Mouse (Mus musculus): ENCODE measurements around the gene Pllp.

The Pllp gene

DNA sequence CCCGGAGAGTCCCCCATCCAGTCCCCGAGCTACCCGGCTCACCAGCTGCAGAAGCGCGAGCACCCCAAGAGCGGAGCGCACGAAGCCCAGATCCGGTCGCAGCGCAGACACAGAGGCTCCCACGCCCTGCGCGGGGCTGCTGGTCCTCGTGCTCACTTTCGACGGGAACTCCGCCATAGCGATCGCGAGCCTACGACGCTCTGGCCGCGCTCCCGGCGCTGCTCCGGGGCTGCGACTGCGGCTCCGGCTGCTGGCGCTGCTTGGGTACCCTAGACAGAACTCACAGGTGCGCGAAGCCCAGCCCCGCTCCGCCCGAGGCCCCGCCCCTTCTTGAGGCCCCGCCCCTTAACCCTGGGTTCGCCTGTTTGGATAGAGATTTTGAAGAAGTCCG lies at the start of gene Pllp:
Gene Pllp, minus strand, starts transcription at position 285 of the 391 bp plus-strand sequence.
- in situ Hi-C loops (cut with MseI, MboI) = no loop called here

DNA sequence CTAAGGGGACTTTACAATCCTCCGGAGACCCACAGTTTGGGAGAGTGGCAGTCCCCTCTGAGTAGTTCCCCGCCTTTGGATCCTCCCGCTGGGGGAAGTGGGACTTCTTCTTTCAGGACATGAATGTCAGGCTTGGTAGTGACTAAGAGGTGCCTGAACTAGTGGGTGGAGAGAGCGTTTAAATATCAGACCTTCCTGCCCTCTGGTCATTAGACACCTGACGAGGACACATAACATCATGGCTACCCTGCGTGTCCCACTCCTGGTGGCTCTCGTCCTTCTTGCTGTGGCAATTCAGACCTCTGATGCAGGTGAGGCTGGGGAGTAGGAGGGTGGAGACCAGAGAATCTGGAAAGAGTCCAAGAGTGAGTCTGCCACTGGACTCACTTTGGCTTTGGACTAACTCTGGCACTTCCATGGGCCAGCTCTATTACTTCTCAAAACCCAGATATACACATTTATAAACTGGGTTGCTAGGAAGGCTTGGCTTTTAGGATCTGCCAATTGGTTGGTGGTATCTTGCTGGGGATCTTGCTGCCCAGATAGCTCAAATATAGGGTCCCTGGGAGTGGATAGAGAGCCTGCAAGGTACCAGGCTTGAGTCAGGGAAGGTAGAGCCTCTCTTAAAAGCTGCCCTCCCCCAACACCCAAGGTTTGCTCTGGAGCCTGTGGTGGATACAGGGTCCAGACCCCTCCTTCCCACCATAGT lies 49.6 kb upstream of the Pllp start, which contains the start of gene Ccl22:
Gene Ccl22, plus strand, starts transcription at position 115 of the 709 bp plus-strand sequence.
- in situ Hi-C loops (cut with MseI, MboI) = no loop called here

DNA sequence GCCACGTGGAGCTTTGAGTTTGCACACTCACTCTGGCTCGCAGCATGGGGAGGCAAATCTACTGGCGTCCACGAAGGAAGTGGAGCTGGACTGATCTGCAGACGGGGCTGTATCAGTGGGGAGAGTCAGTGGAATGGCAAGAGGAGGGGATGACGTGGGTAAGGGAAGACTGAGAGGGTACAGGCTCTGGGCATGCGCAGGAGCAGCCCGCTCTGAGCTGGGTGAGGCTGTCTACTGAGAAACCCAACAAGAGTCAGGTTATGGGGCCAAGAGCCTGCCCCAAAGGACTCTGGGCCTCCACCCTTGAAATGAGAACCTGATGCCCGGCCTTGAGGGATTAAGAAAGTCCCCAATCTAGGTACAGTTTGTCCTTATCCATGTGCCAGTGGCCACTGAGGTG lies 48.9 kb upstream of the Pllp start:
- in situ Hi-C loops (cut with MseI, MboI) = loop anchor here in 1 of 2 experiments (5.0 kb wide), 1 partner anchor 57 kb away; no protein-coding TSS in a partner anchor

DNA sequence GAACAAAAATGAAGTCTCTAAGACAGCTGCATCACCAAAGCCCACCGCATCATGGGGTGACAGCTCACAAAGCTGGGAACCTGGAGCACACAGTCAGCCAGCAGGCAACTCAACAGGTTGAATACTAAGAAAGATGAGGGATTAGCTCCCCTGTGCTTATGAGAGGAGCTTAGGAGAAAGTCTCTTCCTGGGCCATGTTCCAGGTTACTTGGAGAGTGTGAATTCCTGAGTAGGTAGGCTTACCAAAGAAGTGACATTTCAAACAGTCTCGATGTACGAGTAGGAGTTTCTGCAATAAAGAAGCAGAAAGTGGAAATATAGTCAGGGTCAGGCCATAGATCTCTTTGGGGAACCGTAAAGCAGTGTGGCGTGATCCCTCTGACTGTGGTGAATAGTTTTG lies 48.4 kb upstream of the Pllp start:
- in situ Hi-C loops (cut with MseI, MboI) = loop anchor here in 1 of 2 experiments (5.0 kb wide), 1 partner anchor 58 kb away; no protein-coding TSS in a partner anchor

DNA sequence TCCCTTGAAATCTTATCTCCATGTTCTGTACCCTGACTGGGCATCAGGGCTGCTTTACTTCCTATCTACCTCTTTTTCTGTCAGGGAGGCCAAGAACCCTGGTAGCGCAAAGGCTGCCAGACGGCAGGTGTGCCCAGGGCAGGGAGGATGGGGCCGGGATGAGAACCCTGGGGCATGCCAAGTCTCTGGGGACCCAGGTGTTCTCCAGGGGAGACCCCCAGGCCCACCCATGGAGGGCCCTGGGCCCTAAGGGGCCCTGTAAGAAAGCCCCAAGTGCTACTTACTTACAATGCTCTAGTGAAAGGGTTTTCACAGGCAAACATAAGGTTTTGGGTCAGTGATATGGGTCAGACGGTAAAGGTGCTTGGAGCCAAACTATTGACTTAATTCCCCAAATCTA lies 45.6 kb upstream of the Pllp start:
- in situ Hi-C loops (cut with MseI, MboI) = loop anchor here in 1 of 2 experiments (5.0 kb wide), 1 partner anchor 61 kb away; no protein-coding TSS in a partner anchor

DNA sequence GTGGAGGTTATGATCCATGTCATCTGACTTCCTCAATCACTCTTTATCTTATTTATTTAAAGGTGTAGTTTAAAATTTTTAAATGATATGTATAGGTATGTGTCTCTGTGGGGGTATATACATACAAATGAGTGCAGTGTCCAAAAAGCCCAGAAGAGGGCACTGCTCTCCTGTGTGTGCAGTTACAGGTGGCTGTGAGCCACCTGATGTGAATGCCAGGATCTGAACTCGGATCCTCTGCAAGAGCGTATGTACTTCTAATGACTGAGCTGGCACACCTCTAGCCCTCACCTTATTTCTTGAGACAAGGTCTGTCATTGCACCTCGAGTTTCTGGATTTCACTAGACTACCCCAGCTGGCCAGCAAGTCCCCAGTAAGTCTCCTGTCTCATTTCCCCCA lies 44.5 kb upstream of the Pllp start:
- in situ Hi-C loops (cut with MseI, MboI) = loop anchor here in 1 of 2 experiments (5.0 kb wide), 1 partner anchor 62 kb away; no protein-coding TSS in a partner anchor

DNA sequence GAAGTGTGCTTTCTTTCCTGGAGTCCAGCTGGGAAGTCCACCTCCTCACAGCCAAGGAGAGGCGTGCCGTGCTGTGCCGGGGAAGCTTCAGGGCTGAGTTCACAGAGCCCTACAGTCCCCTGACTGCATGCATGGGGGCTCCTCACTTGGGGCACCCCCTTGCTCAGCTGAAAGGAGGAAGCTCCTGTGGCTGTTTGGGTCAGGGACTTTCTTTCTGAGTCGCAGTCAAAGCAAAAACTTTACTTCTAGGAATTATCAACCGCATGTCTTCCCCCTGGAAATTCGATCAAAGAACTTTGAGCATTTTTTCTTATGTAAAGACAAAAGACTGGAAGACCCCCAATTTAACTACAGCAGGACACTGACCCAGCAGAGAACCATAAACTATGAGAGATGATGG lies 43.8 kb upstream of the Pllp start:
- in situ Hi-C loops (cut with MseI, MboI) = loop anchor here in 1 of 2 experiments (5.0 kb wide), 1 partner anchor 62 kb away; no protein-coding TSS in a partner anchor

DNA sequence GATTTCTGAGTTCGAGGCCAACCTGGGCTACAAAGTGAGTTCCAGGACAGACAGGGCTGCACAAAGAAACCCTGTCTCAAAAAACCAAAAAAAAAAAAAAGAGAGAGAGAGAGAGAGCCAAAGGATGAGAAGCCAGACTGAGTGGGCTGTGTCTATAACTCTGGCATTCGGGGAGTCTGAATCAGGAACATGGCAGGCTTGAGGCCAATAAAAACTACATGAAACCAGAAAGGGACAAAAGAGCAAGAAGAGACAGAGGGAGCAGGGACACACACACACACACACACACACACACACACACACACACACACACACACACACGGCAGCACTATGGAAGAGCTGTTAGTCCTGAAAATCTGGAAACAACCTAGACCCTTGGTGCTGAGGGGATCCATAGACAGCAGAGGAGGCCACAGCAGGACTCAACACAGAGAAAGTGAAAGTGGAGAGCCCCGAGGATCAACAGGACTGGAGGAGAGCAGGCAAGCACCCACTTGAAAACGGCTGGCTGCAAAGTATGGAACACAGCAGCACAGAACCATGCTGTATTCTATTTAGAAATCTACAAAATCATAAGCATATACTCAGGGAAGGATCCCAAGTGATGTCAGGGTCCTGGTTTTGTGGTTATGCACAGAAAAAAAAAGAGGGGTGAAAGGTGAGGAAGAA lies 39.5 kb upstream of the Pllp start:
- in situ Hi-C loops (cut with MseI, MboI) = no loop called here

DNA sequence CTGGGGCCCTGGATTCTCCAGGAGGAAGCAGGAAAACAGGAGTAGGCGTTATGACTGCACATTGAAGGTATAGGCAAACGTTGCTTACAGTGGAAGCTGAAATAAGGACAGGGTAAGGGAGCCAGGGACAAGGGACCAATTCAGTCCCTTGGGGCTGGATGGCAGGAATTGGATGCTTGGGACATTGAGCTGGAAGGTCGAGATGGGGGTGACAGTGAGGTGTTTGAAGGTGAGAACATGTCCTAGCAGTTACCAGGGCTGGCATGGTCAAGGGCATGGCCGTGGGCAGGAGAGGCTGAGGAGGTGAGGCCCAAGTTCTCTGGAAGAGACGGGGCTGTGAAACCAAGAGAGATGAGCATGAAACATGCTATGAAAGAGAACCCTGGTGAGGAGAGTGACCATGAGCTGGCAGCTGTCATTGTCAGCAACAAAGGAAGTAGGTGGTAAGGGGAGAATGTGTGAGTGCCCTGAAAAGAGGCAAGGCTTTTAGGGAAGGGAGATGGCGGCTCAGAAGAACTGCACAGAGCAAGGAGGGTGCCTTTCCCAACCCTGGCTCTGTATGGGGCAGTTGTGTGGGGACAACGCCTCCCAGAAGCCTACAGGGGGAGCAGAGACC lies 38.8 kb upstream of the Pllp start:
- in situ Hi-C loops (cut with MseI, MboI) = no loop called here

DNA sequence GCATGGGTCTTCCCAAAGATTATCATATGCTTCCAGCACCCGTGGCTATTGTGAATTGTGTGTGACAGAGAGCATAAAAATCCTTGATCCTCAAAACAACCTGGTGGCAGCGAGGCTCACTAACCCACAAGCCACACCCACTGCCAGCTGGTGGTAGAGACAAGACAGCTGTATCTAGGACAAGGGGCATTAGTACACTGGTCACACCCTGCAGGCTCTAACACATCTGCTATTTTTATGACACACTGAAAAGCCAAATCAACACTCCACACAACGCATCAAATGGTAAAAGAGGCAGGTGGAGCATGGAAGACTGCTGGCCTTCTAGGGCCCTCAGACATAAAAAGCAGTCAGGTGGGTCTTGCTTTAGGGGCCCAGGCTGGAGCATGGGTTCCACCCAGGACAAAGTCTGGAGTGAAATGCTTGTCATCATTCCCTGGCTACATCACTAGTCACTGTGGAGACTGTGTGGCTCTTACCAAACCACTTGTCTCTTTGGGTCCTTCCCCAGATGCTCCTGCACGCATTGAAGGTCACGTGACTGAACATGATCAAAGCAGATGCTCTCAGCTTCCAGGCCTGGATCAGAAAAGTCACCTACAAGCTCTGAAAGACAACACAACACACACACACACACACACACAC lies 37.9 kb upstream of the Pllp start:
- in situ Hi-C loops (cut with MseI, MboI) = no loop called here

DNA sequence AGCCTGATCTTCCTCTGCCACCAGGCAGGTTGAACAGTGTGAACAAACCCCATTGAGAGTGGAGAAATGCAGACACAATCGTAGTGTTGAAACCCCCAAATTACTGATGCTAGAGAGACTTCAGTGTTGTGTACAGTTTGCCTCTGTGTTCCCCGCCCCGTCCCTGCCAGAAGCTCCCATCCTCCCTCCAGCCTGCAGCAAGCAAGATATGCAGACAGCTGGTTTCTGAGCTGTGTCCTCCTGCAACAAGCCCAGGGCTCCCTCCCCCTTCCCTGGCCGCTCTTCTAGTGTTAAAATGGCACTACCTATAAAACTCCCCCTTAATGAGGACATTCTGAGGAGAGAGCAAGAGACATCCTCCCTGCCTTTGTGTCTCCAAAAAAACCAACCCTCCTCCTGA lies 33.2 kb upstream of the Pllp start:
- in situ Hi-C loops (cut with MseI, MboI) = no loop called here

DNA sequence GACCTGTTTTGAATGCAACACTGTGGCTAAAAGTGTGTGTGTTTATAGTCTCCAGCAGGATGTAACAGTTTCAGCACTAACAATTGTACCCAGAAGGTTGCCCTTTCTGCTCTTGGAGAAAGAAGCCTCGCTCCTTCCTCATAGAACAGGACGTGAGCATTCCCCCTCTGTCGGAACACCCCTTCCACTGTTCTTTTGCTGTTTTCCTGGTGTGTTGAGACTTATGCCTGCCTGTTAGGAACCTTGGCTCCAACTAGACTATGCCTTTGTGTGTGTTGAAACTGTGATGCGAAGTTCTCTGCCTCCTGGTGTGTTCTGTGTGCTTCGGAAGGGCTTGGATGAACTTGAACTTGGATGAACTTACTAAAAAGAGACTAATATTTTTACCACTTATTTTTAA lies 29.9 kb upstream of the Pllp start:
- in situ Hi-C loops (cut with MseI, MboI) = no loop called here

DNA sequence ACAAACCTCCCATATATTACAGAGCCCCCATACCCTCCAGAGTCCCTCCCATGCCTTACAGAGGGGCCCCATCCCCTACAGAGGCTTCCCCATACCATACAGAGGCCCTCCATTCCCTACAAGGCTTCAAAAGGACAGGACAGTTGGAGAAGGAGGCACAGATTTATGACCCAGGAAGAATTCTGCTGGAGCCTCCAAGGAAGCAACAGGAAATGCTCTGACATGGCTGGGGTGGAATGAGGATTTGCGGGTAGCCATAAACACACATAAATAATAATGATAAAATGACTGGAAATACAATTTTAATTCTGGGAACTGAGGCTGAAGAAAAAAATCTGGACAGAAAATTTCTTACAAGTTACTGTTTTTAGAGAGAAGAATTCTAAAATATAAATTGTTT lies 20.8 kb upstream of the Pllp start:
- in situ Hi-C loops (cut with MseI, MboI) = loop anchor here in 1 of 2 experiments (5.0 kb wide), 1 partner anchor 35 kb away; no protein-coding TSS in a partner anchor

DNA sequence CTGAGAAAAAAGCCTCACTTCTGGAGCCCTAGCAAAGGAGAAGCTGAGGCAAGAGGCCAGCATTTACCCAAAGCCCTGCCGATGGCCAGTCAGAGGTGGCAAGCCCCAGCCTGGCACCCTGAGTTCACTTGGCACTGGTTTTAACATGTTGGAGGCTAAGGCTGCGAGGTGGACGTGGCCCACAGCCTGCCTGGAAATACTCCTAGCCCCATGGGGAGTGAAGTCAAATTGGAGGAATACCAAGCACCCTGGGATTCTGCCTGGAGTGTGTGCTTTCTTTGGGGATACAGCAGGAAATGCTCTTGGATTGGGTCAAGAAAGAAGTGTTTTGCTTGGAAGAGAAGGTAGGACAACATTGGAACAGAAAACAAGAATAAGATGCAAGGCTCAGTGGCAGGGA lies 19.8 kb upstream of the Pllp start:
- in situ Hi-C loops (cut with MseI, MboI) = loop anchor here in 1 of 2 experiments (5.0 kb wide), 1 partner anchor 36 kb away; no protein-coding TSS in a partner anchor

DNA sequence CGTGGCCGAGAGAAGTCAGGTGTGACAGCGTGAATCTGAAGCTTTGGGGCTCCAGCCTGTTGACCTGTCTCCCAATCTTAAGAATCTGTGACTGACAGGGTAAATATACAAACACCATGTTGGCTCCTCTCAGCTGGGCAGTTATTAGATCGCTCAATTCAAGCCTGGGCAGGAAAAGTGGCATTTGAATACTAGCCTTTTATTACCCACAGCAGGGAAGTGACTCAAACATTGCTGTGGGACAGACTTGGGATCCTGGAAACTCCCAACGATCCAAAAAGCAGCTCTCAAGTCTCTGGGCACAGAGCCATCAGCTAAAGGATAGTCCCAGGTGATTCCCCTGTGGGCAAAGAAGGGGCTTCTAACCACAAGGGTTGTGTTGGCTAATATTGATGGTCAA lies 18.5 kb upstream of the Pllp start:
- in situ Hi-C loops (cut with MseI, MboI) = no loop called here

DNA sequence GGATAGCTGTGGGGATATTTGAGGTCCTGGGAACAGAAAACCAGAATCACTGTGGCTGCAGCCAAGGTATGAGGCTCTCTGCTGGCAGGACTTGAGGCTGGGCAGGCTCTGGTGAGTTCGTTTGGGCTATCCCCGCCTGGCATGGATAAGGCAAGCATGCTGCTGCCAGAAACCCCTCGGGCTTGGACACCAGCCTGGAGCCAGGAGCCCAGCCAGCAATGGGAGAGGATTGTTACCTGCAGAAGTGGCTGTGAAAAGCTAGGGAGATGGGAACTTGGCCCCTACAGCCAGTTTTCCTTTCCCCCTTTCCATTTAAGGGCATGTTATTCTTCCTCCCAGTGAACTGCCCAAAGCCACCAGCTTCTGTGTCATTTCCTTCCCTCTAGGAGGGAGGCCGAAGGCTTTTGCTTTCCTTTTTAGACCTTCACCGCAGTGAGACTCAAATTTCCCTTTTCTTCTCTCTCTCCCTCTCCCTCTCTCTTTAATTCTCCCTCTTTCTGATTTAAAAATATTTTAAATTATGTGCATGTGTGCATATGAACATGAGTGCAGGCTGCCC lies 15.2 kb upstream of the Pllp start:
- in situ Hi-C loops (cut with MseI, MboI) = no loop called here

DNA sequence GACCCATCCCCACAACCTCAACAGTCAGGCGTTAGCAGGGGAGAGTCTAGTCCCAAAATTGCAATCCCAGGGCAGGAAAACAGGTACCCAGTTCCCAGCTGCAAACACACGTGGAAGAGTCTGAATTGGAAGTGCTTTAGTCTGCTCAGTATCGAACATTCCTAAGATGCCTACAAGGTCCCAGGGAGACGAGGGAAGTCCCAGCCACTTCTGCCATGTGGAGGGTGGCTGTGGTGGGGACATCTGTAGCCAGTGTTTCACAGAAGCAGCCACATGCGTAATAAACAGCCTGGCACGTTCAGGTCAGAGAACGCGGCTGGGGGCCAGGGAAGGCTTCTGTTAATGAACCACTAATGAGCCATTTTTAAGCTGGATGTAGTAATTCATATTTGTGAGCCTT lies 14.3 kb upstream of the Pllp start:
- in situ Hi-C loops (cut with MseI, MboI) = no loop called here

DNA sequence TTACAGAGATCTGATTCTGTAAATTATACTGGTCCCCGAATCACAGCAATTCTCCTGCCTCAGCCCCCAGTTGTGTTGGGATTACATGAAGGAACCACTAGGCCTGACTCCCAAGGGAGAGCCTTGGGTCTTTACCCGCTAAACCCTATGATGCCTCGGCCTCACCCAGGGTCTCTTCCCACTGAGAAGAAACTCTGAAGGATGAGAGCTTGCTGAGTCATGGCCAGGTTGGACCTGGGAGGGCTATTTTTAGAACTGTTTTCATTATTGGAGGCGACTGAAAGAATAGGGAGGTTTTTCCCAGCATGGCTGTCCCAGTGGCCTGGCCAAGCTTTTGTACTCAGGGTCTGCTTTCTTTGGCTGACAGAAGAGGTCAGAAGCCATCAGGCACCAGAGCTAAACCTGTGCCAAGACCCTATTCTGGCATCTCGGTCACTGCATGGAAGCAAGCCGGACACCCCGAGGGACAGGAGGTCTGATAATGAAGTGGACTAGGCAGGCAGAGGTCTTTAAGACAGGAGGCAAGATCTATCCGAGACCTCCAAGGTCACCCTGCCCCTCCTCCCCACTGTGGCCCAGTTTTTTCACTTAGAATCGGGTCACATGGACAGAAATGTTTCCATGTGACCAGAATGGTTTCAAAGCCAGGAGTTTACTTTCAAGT lies 10.8 kb upstream of the Pllp start:
- in situ Hi-C loops (cut with MseI, MboI) = no loop called here

DNA sequence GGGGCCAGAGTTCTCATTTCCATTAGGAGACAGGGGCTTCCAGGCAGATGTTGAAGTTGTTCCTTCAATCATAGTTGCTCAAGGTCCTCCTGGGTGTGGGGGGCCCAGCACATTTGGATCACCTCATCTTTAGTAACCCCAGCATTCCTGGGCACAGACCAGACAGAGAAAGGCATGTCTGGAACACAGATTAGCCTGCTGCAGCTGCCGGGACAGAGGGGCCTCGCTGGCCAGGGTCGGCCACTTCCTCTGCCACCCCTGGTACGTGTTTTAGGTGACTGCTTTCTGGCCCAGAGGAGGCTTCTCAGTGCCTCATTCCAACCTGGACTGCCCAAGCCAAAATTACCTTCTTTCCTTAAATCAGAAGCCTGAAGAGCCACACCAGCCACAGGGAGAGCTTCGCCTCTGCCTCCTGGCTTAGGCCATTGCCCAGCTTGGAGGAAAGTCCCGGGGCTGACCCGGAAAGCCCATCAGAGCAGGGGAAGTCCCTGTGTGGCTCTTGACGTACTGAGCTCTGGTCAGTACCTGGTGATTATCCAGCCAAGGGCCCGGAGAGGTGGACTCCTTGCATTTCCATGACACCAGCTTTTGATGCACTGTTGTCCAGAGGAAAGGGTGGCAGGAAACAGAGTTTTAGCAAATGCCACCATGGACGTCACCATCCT lies 9.6 kb upstream of the Pllp start:
- in situ Hi-C loops (cut with MseI, MboI) = no loop called here

DNA sequence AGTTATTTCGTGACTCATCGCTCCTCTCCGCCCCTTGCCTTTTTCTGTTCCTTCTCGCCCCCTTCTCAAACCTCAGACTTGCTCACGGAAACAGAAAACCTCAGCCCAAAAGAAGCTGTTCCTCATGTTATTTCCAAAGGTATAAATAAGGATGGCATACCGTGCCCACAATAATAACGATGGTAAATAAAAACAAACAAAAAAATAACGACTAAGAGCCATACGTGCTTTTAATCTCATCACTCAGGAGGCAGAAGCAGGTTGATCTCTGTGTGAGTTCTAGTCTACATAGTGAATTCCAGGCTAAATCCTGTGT lies 8.5 kb upstream of the Pllp start:
- in situ Hi-C loops (cut with MseI, MboI) = loop anchor here (5.0 kb wide), 1 partner anchor 108 kb away; the partner anchor contains the start of gene Ccl17 (in 2 of the 2)
